Mouse (Mus musculus) embryonic stem cell, embryonic (primary cell): ENCODE data around the gene Fkbp2.

Experiments
- CTCF ChIA-PET, 4 experiments: fragments of 300-600 bp in 2 of 4; fragments of 350-600 bp in 2 of 4; sonication (Branson Sonifier 250); formaldehyde crosslinking; loops; one replicate each; lab custom pipeline; 2022; ENCODE audit warnings: inconsistent platforms in 2 of 4; lab: Charles Lee
- POLR2A ChIA-PET, 4 experiments: fragments of 300-600 bp in 2 of 4; fragments of 350-600 bp in 2 of 4; sonication (Branson Sonifier 250); formaldehyde crosslinking; loops; one replicate each; lab custom pipeline; 2022; ENCODE audit warnings: antibody characterized with exemption in 4 of 4, inconsistent platforms in 1 of 4; lab: Charles Lee

The Fkbp2 gene

GRCm38 (mm10) chr19:6981465-6981864 is 1.2 kb upstream of the Fkbp2 start:
- ChIA-PET CTCF (interaction anchor here in 1 of 4 experiments (0.8 kb wide), 1 partner anchor 529 kb away, joined by 3 read pairs; no protein-coding TSS in a partner anchor), POLR2A (interaction anchor here in 3 of 4 experiments (0.7 to 8.9 kb wide), 15 partner anchors 8 to 1873 kb away, joined by 3 to 99 read pairs (median 14); partner anchors contain the start of genes Nudt22 (in 3 of the 3), Trpt1 (in 3 of the 3), Dnajc4 (in 2 of the 3) and Stip1 (in 1 of the 3))

- POLR2A ChIA-PET: interaction anchor here (0.5 to 8.9 kb wide), 95 partner anchors 8 to 1743 kb away, joined by 3 to 99 read pairs (median 4); partner anchors contain the start of genes Bad (in 3 of the 4), Dnajc4 (in 3 of the 4), Gpr137 (in 3 of the 4) and Nudt22 (in 3 of the 4)
- CTCF ChIA-PET: interaction anchor here (0.6 to 2.9 kb wide), 90 partner anchors 8 to 673 kb away, joined by 3 to 89 read pairs (median 4); partner anchors contain the start of genes Bad (in 3 of the 4), Dnajc4 (in 3 of the 4), Esrra (in 2 of the 4) and Gpr137 (in 2 of the 4)
Measured at GRCm38 (mm10) chr19:6979486-6980380, 568 bp downstream of the Fkbp2 start.

GRCm38 (mm10) chr19:6979001-6979479 is 1.3 kb downstream of the Fkbp2 start:
- ChIA-PET CTCF (interaction anchor here (0.5 to 2.9 kb wide), 67 partner anchors 8 to 672 kb away, joined by 3 to 89 read pairs (median 4); partner anchors contain the start of genes Bad (in 3 of the 4), Dnajc4 (in 3 of the 4), Esrra (in 2 of the 4) and Gpr137 (in 2 of the 4)), POLR2A (interaction anchor here in 3 of 4 experiments (0.6 to 8.9 kb wide), 73 partner anchors 8 to 1744 kb away, joined by 3 to 99 read pairs (median 4); partner anchors contain the start of genes Bad (in 3 of the 3), Dnajc4 (in 3 of the 3), Nudt22 (in 3 of the 3) and Trpt1 (in 3 of the 3))

- ChIA-PET CTCF (interaction anchor here (0.5 to 2.9 kb wide), 22 partner anchors 8 to 1915 kb away, joined by 3 to 89 read pairs (median 9); partner anchors contain the start of genes Dnajc4 (in 3 of the 4), Nudt22 (in 2 of the 4), Trpt1 (in 2 of the 4) and Catsperz (in 1 of the 4)), POLR2A (interaction anchor here in 3 of 4 experiments (0.7 to 8.9 kb wide), 25 partner anchors 8 to 287 kb away, joined by 3 to 99 read pairs (median 10); partner anchors contain the start of genes Bad (in 3 of the 3), Dnajc4 (in 2 of the 3), Gpr137 (in 2 of the 3) and Nudt22 (in 2 of the 3))
Measured at GRCm38 (mm10) chr19:6978639-6978974, 1.7 kb downstream of the Fkbp2 start.

DNA sequence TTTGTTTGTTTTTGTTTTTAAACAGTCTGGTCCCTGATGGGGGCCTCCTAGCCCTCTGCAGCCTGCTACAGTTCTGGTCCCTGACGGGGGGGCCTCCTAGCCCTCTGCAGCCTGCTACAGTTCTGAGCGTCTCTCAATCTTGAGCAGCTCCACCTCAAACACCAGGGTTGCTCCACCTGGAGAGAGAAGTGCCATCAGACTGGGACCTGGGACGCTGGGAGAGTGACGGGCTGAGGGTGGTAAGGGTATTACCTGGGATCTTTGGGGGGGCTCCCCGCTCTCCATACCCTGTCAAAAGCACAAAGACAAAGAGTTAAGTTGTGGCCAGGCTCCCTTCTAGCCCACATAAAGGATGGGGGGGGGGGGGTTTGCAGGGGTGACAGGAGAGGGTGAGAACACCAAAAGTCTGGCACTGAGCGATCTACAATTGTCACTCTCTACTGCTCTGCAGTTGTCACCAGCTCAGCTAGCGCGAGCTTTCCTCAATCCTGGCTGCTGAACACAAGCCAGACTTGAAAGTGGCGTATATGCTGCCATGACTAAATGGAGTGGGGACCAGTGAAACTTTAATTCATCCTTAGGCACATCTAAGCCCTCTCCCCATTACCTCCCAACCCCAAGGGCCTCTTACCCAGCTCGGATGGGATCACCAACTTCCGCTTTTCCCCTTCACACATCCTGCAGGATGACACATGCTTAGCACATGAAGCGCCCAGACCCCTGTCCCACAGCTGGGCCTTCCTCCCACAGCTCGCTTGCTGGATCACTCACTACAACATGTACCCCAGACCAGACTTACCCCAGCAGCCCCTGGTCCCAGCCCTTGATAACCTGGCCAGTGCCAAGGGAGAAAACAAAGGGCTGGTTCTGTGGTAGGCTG is 2.3 kb downstream of the Fkbp2 start:
- ChIA-PET POLR2A (interaction anchor here in 3 of 4 experiments (0.6 to 8.9 kb wide), 28 partner anchors 8 to 288 kb away, joined by 3 to 99 read pairs (median 12); partner anchors contain the start of genes Bad (in 3 of the 3), Dnajc4 (in 2 of the 3), Gpr137 (in 2 of the 3) and Nudt22 (in 2 of the 3)), CTCF (interaction anchor here (0.5 to 2.9 kb wide), 18 partner anchors 8 to 1916 kb away, joined by 3 to 89 read pairs (median 9); partner anchors contain the start of genes Nudt22 (in 2 of the 4), Trpt1 (in 2 of the 4), Catsperz (in 1 of the 4) and Dnajc4 (in 1 of the 4))

DNA sequence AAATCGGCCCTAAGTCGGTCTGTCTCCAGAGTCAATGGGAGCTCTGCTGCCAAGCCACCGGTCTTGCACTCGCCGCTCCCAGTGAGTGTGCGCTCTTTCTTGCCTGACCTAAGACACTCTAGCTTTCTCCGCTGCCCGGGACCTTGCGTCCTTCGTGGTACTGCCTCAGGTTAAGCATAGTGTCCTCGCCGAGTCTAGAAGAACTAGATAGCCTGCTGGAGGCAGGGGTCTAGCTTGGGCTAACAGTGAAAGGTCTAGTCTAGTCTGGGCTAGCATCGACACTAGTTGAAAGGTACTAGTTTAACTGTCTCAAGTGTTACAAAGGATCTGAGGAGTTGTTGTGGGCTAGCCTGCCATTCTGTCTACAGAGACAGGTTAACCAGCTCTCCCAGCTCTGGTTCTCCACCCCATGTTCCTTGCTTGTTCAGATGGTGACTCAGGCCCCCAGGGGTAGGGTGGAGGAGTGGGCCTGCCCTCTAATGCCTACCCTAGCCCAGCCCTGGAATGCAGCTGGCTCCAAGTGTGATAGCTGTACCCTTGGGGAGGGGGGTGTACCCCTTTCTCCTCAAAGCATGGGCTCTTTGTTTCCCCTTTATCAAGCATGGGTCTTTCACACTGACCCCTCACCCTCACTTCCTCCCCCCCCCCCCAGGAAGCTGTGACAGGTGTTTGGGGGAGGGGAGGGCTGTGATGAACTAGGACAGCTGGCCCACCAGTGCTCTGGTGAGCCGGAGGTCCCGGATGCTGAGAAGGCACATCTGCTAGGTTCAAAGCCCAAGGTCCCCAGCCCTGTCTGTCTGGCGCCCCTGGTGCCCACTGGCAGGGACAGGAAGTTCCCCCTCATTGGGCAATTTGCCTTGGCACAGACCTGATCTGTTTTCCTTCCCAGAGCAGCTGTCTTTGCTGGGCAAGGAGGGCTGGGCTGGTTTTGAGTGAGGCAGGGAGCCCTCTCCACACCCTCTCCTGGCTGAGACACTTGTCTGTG is 4.5 kb downstream of the Fkbp2 start, which contains the start of gene Plcb3:
Plcb3 (minus strand) TSS at position 934 of the 985 bp plus-strand sequence.
- POLR2A ChIA-PET: interaction anchor here (0.6 to 8.9 kb wide), 44 partner anchors 9 to 613 kb away, joined by 3 to 99 read pairs (median 4); partner anchors contain the start of genes Nudt22 (in 3 of the 4), Trpt1 (in 3 of the 4), Bad (in 2 of the 4) and Stip1 (in 2 of the 4)
- CTCF ChIA-PET: interaction anchor here (0.5 to 1.1 kb wide), 10 partner anchors 9 to 207 kb away, joined by 3 to 9 read pairs (median 3); partner anchors contain the start of genes Dnajc4 (in 1 of the 4), Nudt22 (in 1 of the 4) and Trpt1 (in 1 of the 4)

DNA sequence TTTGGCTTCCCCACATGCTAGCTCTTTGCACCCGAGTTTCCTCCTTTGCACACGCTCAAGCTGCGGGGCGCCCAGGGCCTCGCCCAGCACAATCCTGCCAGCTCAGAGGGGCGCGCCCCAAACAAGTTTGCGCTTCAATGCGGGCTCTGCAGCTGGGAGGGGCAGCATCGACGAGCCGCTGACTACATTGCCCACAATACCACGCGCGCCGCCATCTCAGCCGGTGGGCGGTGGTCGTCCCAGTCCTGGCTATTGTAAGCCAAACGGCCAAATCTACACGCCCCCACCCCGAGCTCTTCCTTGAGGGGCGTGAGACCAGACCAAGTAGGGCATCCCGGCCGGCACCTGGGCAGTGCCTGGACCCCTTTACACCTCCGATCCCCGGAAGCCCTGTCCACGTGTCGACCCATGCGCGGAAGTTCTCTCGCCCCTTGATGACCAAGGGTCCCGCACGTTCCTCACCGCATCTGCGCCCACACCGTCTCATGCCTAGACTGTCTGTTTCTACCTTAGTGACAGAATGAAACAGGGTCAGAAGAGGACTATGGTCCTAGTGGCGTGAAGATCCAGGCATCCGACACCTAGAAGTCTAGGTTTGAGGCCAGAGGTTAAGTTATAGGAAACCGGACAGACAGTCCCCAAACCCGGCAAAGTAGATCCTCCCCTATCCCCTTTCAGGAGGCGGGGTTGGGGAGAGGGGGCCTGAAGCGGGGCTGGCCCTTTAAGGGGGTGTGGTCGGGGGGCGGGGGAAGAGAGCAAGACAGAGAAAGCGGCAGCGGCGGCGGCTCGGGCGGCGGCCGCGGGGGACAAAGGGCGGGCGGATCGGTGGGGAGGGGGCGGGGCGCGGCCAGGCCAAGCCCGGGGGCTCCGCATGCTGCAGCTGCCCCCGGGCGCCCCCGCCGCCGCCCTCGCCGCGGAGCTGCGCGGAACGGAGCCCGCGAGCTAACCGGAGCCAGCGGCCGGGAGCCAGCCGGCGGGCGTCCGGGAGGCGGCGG is 5.8 kb downstream of the Fkbp2 start, which contains the start of gene Ppp1r14b:
Ppp1r14b (plus strand) TSS at position 758 of the 995 bp plus-strand sequence.
- CTCF ChIA-PET: interaction anchor here in 3 of 4 experiments (0.5 to 1.3 kb wide), 14 partner anchors 12 to 1051 kb away, joined by 3 to 5 read pairs (median 3); no protein-coding TSS in a partner anchor

DNA sequence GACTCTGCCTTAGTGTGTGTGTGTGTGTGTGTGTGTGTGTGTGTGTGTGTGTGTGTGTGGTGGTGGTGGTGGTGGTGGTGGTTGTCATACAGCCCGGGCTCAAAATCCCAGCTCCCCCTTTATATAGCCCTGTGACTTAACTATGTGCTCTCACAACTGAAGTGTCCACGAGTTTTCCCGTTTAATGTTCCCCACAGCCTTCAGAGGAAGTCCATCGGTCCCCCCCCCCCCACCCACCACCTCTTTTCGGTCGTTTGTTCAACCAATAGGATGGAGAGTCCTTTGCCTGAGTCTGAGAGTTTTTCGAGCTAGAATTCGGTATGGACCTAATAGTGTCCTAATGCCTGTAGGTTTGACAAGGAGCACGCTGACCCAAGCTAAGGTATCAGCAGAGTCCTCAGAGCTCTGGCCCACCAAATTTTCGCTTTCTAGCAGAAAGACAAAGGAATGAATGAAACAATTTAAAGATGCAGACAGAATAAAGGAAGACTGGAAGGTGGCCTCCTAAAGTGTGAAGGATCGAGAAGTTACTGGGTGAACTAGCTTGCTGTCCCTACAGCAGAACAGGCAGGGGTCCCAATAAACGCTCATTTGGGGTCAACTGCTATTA is 6.6 kb downstream of the Fkbp2 start:
- ChIA-PET CTCF (interaction anchor here in 3 of 4 experiments (0.6 to 1.3 kb wide), 11 partner anchors 11 to 1050 kb away, joined by 3 to 5 read pairs (median 3); no protein-coding TSS in a partner anchor), POLR2A (interaction anchor here (0.5 to 3.3 kb wide), 29 partner anchors 9 to 1970 kb away, joined by 3 to 19 read pairs (median 4); partner anchors contain the start of genes Bad (in 2 of the 4), Nudt22 (in 2 of the 4), Trpt1 (in 2 of the 4) and Catsperz (in 1 of the 4))

More for the DNA sequence above, 5.8 kb downstream of the Fkbp2 start, which contains the start of gene Ppp1r14b:
- POLR2A ChIA-PET: interaction anchor here (0.5 to 8.9 kb wide), 46 partner anchors 8 to 1969 kb away, joined by 3 to 99 read pairs (median 5); partner anchors contain the start of genes Nudt22 (in 3 of the 4), Trpt1 (in 3 of the 4), Bad (in 2 of the 4) and Stip1 (in 2 of the 4)

DNA sequence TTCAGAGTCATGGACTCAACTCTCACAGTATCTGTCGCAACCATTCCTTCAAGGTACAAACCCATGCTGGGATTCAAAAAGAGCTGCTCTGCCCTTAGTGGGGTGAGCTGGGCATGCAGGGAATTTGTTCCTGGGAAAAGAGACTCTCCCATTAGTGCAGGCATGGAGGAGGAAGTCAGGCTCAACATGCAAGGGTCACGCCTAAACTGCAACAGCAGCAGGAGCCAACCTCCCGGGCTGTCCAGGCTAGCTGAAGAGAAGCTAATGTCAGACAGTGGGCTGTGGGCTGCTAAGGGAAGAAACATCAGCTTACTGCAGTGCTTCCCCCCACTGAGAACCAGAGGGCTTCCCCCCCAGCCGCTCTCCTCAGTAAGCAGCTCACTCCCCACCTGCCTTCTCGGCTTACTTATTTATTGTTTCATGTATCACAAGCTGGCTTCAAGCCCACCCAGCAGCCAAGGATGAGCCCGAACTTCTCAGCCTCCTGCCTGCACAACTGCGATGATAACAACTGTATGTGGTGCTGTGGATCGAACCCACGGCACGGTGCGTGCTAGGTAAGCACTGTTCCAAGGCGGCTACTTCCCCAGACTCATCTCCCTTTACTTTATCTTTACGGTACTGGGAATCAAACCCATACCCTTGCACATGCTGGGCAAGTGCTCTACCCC is 7.9 kb downstream of the Fkbp2 start:
- ChIA-PET CTCF (interaction anchor here (0.6 to 6.1 kb wide), 7 partner anchors 7 to 36 kb away, joined by 3 to 89 read pairs (median 13); partner anchors contain the start of genes Fkbp2 (in 2 of the 4) and Bad (in 1 of the 4)), POLR2A (interaction anchor here in 3 of 4 experiments (0.6 to 6.9 kb wide), 15 partner anchors 7 to 293 kb away, joined by 3 to 134 read pairs (median 5); partner anchors contain the start of genes Fkbp2 (in 3 of the 3), Vegfb (in 2 of the 3), Bad (in 1 of the 3) and Gpr137 (in 1 of the 3))

DNA sequence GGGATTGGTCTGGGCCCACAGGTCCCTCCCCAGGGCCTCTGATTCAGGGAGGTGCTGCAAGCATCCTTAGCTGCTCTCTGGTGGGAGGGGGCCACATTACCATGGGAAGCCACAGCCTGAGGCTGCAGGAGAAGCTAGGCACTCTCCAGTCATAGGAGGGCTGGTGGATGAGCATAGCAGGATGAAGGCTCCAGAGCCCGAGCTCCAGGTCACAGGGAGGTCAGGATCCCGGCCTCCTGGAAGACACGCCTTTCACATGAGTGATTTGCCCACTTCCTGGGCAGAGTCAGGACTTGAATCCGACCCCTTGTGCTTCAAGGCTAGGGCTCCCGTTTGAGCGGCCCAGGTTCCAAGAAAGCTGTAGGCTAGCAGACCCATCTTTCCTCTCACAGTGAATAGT is 8.7 kb downstream of the Fkbp2 start:
- CTCF ChIA-PET: interaction anchor here (0.6 to 6.1 kb wide), 12 partner anchors 7 to 49 kb away, joined by 3 to 89 read pairs (median 11); partner anchors contain the start of genes Fkbp2 (in 3 of the 4), Bad (in 1 of the 4), Nudt22 (in 1 of the 4) and Trpt1 (in 1 of the 4)

GRCm38 (mm10) chr19:6970460-6971085 is 9.7 kb downstream of the Fkbp2 start:
- CTCF ChIA-PET: interaction anchor here (0.5 to 6.1 kb wide), 45 partner anchors 8 to 593 kb away, joined by 3 to 89 read pairs (median 5); partner anchors contain the start of genes Fkbp2 (in 3 of the 4), Dnajc4 (in 2 of the 4), Bad (in 1 of the 4) and Catsperz (in 1 of the 4)
- POLR2A ChIA-PET: interaction anchor here (0.5 to 6.9 kb wide), 43 partner anchors 8 to 1753 kb away, joined by 3 to 134 read pairs (median 4); partner anchors contain the start of genes Fkbp2 (in 3 of the 4), Dnajc4 (in 2 of the 4), Gpr137 (in 2 of the 4) and Nudt22 (in 2 of the 4)

More for the DNA sequence above, 8.7 kb downstream of the Fkbp2 start:
- POLR2A ChIA-PET: interaction anchor here (0.5 to 6.9 kb wide), 29 partner anchors 8 to 1770 kb away, joined by 3 to 134 read pairs (median 5); partner anchors contain the start of genes Fkbp2 (in 3 of the 4), Vegfb (in 2 of the 4), Bad (in 1 of the 4) and Esrra (in 1 of the 4)
